Mouse (Mus musculus): Measurements from ENCODE around the gene Gm340. TPM values are rescaled to one million over a fixed set of nuclear protein-coding genes. Genes with fewer than 3 reads are reported as not detected.

Gene Gm340
- polyA plus RNA-seq (2016; fragmentation: Nextera tagmentation; extraction: Ambion mirVana): 2.7 and 2.8 TPM in 2 replicates

GRCm38 (mm10) chr19:41581706-41582420 lies at the start of gene Gm340:
TSS of gene Gm340 (plus strand) at chr19:41582370.
- H3K36me3 ChIP-seq: peaks cover 48% of the 10 kb centered on the region
- no peak within 1 kb of the TSS for H3K27ac ChIP-seq
- no peaks in the 10 kb centered on the region for H3K4me1 ChIP-seq
- H3K9ac ChIP-seq: no peak within 1 kb of the TSS
- H3K4me2 ChIP-seq (replicated peaks): no peak within 1 kb of the TSS
- H3K9me3 ChIP-seq: no peaks in the 10 kb centered on the region
- no peak within 1 kb of the TSS for H3K4me3 ChIP-seq
- no peak for ATAC-seq (ENCODE audit: insufficient number of reproducible peaks, insufficient read depth, low FRiP score, low TSS enrichment)
- 92% methylated on average over 23 of the region's 23 CpGs for WGBS
- no peaks in the 10 kb centered on the region for H3K27me3 ChIP-seq

GRCm38 (mm10) chr19:41534021-41534420 lies 48.1 kb upstream of the Gm340 start:
- no peak overlapping the region for H3K4me3 ChIP-seq
- H3K36me3 ChIP-seq: 0 out of 2 replicates have a peak, but pooled peaks cover 4% of the 10 kb centered on the region
- no peak overlapping the region for H3K9ac ChIP-seq
- 74% methylated on average over 3 of the region's 3 CpGs for WGBS
- H3K4me2 ChIP-seq (replicated peaks): no peak overlapping the region
- H3K9me3 ChIP-seq: no peaks in the 10 kb centered on the region
- no peaks in the 10 kb centered on the region for H3K4me1 ChIP-seq
- H3K27me3 ChIP-seq: no peaks in the 10 kb centered on the region
- H3K27ac ChIP-seq: no peak overlapping the region
- ATAC-seq (ENCODE audit: insufficient number of reproducible peaks, insufficient read depth, low FRiP score, low TSS enrichment): no peak

- no peak for ATAC-seq (ENCODE audit: insufficient number of reproducible peaks, insufficient read depth, low FRiP score, low TSS enrichment)
- no peak overlapping the region for H3K4me2 ChIP-seq (replicated peaks)
- H3K4me3 ChIP-seq: no peak overlapping the region
- H3K27me3 ChIP-seq: no peaks in the 10 kb centered on the region
- H3K4me1 ChIP-seq: no peaks in the 10 kb centered on the region
- H3K9ac ChIP-seq: no peak overlapping the region
- peaks cover 28% of the 10 kb centered on the region for H3K36me3 ChIP-seq
- no peaks in the 10 kb centered on the region for H3K9me3 ChIP-seq
- H3K27ac ChIP-seq: no peak overlapping the region
- WGBS: 88% methylated on average over 4 of the region's 4 CpGs
These were observed 25.2 kb upstream of the Gm340 start for GRCm38 (mm10) chr19:41556981-41557380.

- Histone ChIP-seq H3K27me3 (no peaks in the 10 kb centered on the region), H3K4me1 (no peaks in the 10 kb centered on the region), H3K27ac (no peak overlapping the region), H3K4me2 (replicated peaks) (no peak overlapping the region), H3K4me3 (no peak overlapping the region), H3K9ac (no peak overlapping the region), H3K9me3 (no peaks in the 10 kb centered on the region), H3K36me3 (peaks cover 25% of the 10 kb centered on the region)
- no peak for ATAC-seq (ENCODE audit: insufficient number of reproducible peaks, insufficient read depth, low FRiP score, low TSS enrichment)
- WGBS: 86% methylated on average over 4 of the region's 4 CpGs
These were observed 24.7 kb upstream of the Gm340 start for GRCm38 (mm10) chr19:41557491-41557890.

DNA sequence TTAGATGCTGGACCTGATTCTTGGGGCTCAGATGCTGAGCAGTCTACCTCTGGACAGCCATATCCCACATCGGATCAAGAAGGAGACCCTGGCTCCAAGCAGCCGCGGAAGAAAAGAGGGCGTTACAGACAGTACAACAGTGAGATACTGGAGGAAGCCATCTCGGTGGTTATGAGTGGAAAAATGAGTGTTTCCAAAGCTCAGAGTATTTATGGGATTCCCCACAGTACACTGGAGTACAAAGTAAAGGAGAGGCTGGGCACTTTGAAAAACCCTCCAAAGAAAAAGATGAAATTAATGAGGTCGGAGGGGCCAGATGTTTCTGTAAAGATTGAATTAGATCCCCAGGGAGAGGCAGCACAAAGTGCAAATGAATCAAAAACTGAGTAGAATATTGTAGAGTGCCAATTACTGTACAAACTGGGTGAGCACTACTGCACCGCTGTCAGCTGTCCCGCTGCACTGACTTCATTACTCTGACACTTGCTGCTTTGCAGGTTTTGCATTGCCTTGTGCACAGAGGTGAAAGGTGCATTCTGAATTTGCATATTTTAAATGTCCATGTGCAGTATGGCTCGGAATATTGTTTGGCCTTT lies 23.2 kb upstream of the Gm340 start:
- Histone ChIP-seq H3K4me1 (0 out of 2 replicates have a peak, but pooled peaks cover 5% of the 10 kb centered on the region), H3K9ac (no peak overlapping the region), H3K4me2 (replicated peaks) (no peak overlapping the region), H3K36me3 (peaks cover 22% of the 10 kb centered on the region), H3K27me3 (no peaks in the 10 kb centered on the region), H3K9me3 (no peaks in the 10 kb centered on the region), H3K4me3 (no peak overlapping the region), H3K27ac (no peak overlapping the region)
- no peak for ATAC-seq (ENCODE audit: insufficient number of reproducible peaks, insufficient read depth, low FRiP score, low TSS enrichment)
- 84% methylated on average over 9 of the region's 9 CpGs for WGBS

- Histone ChIP-seq H3K9me3 (no peaks in the 10 kb centered on the region), H3K27me3 (no peaks in the 10 kb centered on the region), H3K4me3 (no peak overlapping the region), H3K27ac (no peak overlapping the region), H3K4me1 (0 out of 2 replicates have a peak, but pooled peaks cover 5% of the 10 kb centered on the region), H3K4me2 (replicated peaks) (no peak overlapping the region), H3K9ac (no peak overlapping the region), H3K36me3 (peaks cover 17% of the 10 kb centered on the region)
- WGBS: 77% methylated on average over 3 of the region's 3 CpGs
- no peak for ATAC-seq (ENCODE audit: insufficient number of reproducible peaks, insufficient read depth, low FRiP score, low TSS enrichment)
These were observed 21.3 kb upstream of the Gm340 start for GRCm38 (mm10) chr19:41560856-41561255.

- Histone ChIP-seq H3K4me1 (0 out of 2 replicates have a peak, but pooled peaks cover 4% of the 10 kb centered on the region), H3K36me3 (no peaks in the 10 kb centered on the region), H3K4me3 (no peak overlapping the region), H3K27ac (no peak overlapping the region), H3K9ac (no peak overlapping the region), H3K27me3 (no peaks in the 10 kb centered on the region), H3K4me2 (replicated peaks) (no peak overlapping the region), H3K9me3 (no peaks in the 10 kb centered on the region)
- 70% methylated on average over 2 of the region's 2 CpGs for WGBS
- no peak for ATAC-seq (ENCODE audit: insufficient number of reproducible peaks, insufficient read depth, low FRiP score, low TSS enrichment)
These were observed 13.4 kb upstream of the Gm340 start for GRCm38 (mm10) chr19:41568791-41569190.

- Histone ChIP-seq H3K9ac (no peak overlapping the region), H3K9me3 (no peaks in the 10 kb centered on the region), H3K4me3 (no peak overlapping the region), H3K4me1 (0 out of 2 replicates have a peak, but pooled peaks cover 9% of the 10 kb centered on the region), H3K4me2 (replicated peaks) (no peak overlapping the region), H3K36me3 (no peaks in the 10 kb centered on the region), H3K27ac (no peak overlapping the region), H3K27me3 (no peaks in the 10 kb centered on the region)
- ATAC-seq (ENCODE audit: insufficient number of reproducible peaks, insufficient read depth, low FRiP score, low TSS enrichment): no peak
- WGBS: 95% methylated on average over 2 of the region's 2 CpGs
These were observed 8.5 kb upstream of the Gm340 start for GRCm38 (mm10) chr19:41573700-41574099.

- no peak for ATAC-seq (ENCODE audit: insufficient number of reproducible peaks, insufficient read depth, low FRiP score, low TSS enrichment)
These were observed 4.6 kb upstream of the Gm340 start for GRCm38 (mm10) chr19:41577576-41577975.

GRCm38 (mm10) chr19:41579311-41579920 lies 2.8 kb upstream of the Gm340 start:
- ATAC-seq (ENCODE audit: insufficient number of reproducible peaks, insufficient read depth, low FRiP score, low TSS enrichment): no peak
- H3K4me2 ChIP-seq (replicated peaks): no peak overlapping the region
- H3K4me1 ChIP-seq: 0 out of 2 replicates have a peak, but pooled peaks cover 6% of the 10 kb centered on the region
- H3K36me3 ChIP-seq: peaks cover 29% of the 10 kb centered on the region
- H3K4me3 ChIP-seq: no peak overlapping the region
- no peaks in the 10 kb centered on the region for H3K27me3 ChIP-seq
- no peak overlapping the region for H3K27ac ChIP-seq
- no peaks in the 10 kb centered on the region for H3K9me3 ChIP-seq
- 91% methylated on average over 4 of the region's 4 CpGs for WGBS
- no peak overlapping the region for H3K9ac ChIP-seq

More at GRCm38 (mm10) chr19:41577576-41577975, 4.6 kb upstream of the Gm340 start:
- H3K36me3 ChIP-seq: peaks cover 11% of the 10 kb centered on the region
- H3K27me3 ChIP-seq: no peaks in the 10 kb centered on the region
- no peak overlapping the region for H3K9ac ChIP-seq
- H3K4me1 ChIP-seq: 0 out of 2 replicates have a peak, but pooled peaks cover 8% of the 10 kb centered on the region
- no peak overlapping the region for H3K4me2 ChIP-seq (replicated peaks)
- H3K4me3 ChIP-seq: no peak overlapping the region
- no peaks in the 10 kb centered on the region for H3K9me3 ChIP-seq
- H3K27ac ChIP-seq: no peak overlapping the region

- 96% methylated on average over 5 of the region's 5 CpGs for WGBS
- no peak overlapping the region for H3K4me3 ChIP-seq
- ATAC-seq (ENCODE audit: insufficient number of reproducible peaks, insufficient read depth, low FRiP score, low TSS enrichment): no peak
- no peaks in the 10 kb centered on the region for H3K27me3 ChIP-seq
- H3K9ac ChIP-seq: no peak overlapping the region
- no peak overlapping the region for H3K4me2 ChIP-seq (replicated peaks)
- H3K4me1 ChIP-seq: no peaks in the 10 kb centered on the region
- no peak overlapping the region for H3K27ac ChIP-seq
- peaks cover 48% of the 10 kb centered on the region for H3K36me3 ChIP-seq
- no peaks in the 10 kb centered on the region for H3K9me3 ChIP-seq
These were observed 846 bp downstream of the Gm340 start for GRCm38 (mm10) chr19:41582918-41583514.
